Mouse (Mus musculus): ENCODE measurements around the gene Gdf2.

GRCm38 (mm10) chr14:33939117-33939516 lies 1.7 kb upstream of the Gdf2 start:
- TF ChIP-seq POLR2A (IDR thresholded peaks at IDR 0.05; ENCODE audit: control insufficient read depth, low read depth, low read length) (no peak), CTCF (IDR thresholded peaks at IDR 0.05; ENCODE audit: control insufficient read depth, insufficient read depth, insufficient replicate concordance, low read depth, low read length) (peak; percentile 84; the same call in 1 of the 2 replicates)

Measured in testis, adult 2 months (tissue).